Mouse (Mus musculus): Measurements from ENCODE around the gene Cep70.

Gene Cep70

GRCm38 (mm10) chr9:99243190-99243894 lies at the start of gene Cep70:
Gene Cep70, plus strand, starts transcription at chr9:99243367.
- peak; percentile 97 to 99 for DNase-seq

GRCm38 (mm10) chr9:99212643-99213042 lies 30.5 kb upstream of the Cep70 start:
- no peak for DNase-seq

- no peak for DNase-seq
These were observed 27.0 kb upstream of the Cep70 start for GRCm38 (mm10) chr9:99216182-99216581.

- no peak for DNase-seq
These were observed 25.0 kb upstream of the Cep70 start for GRCm38 (mm10) chr9:99217999-99218719.

GRCm38 (mm10) chr9:99221636-99222035 lies 21.5 kb upstream of the Cep70 start:
- DNase-seq: no peak

- DNase-seq: no peak
These were observed 18.6 kb upstream of the Cep70 start for GRCm38 (mm10) chr9:99224583-99224982.

- DNase-seq: no peak
These were observed 13.7 kb upstream of the Cep70 start for GRCm38 (mm10) chr9:99229450-99229849.

- no peak for DNase-seq
These were observed 6.0 kb upstream of the Cep70 start, which contains the start of gene Faiml for GRCm38 (mm10) chr9:99237139-99237538. Gene Faiml, minus strand, starts transcription at chr9:99237239.

GRCm38 (mm10) chr9:99238276-99238675 lies 4.9 kb upstream of the Cep70 start:
- DNase-seq: no peak

GRCm38 (mm10) chr9:99239256-99239655 lies 3.9 kb upstream of the Cep70 start:
- DNase-seq: no peak

GRCm38 (mm10) chr9:99240571-99240970 lies 2.6 kb upstream of the Cep70 start:
- DNase-seq: no peak

- peak; percentile 64 to 72 for DNase-seq
These were observed 1.1 kb upstream of the Cep70 start for GRCm38 (mm10) chr9:99242035-99242434.

GRCm38 (mm10) chr9:99242533-99243189 lies 506 bp upstream of the Cep70 start:
- no peak for DNase-seq

GRCm38 (mm10) chr9:99243895-99244293 lies 727 bp downstream of the Cep70 start:
- DNase-seq: peak in 1 of 2 experiments; percentile 26

- no peak for DNase-seq
These were observed 5.1 kb downstream of the Cep70 start for GRCm38 (mm10) chr9:99248304-99248703.

- DNase-seq: no peak
These were observed 5.7 kb downstream of the Cep70 start for GRCm38 (mm10) chr9:99248906-99249305.

- DNase-seq: no peak
These were observed 10.7 kb downstream of the Cep70 start for GRCm38 (mm10) chr9:99253861-99254260.

- no peak for DNase-seq
These were observed 13.0 kb downstream of the Cep70 start for GRCm38 (mm10) chr9:99256206-99256605.

GRCm38 (mm10) chr9:99256821-99257220 lies 13.7 kb downstream of the Cep70 start:
- no peak for DNase-seq

- no peak for DNase-seq
These were observed 15.7 kb downstream of the Cep70 start for GRCm38 (mm10) chr9:99258891-99259290.

- no peak for DNase-seq
These were observed 61.1 kb downstream of the Cep70 start for GRCm38 (mm10) chr9:99304296-99304695.

GRCm38 (mm10) chr9:99306226-99306625 lies 63.1 kb downstream of the Cep70 start:
- DNase-seq: no peak

GRCm38 (mm10) chr9:99319343-99319951 lies 76.3 kb downstream of the Cep70 start:
- no peak for DNase-seq

Measured in cerebellum, adult 18-20 months (tissue).